Mouse (Mus musculus): ENCODE data around the gene Lamtor3.
"Not testable (repeated sequence)": the region's sequence is repeated elsewhere in the genome, so short reads cannot be mapped to it uniquely, and the experiment has no call there.

Lamtor3 gene

DNA sequence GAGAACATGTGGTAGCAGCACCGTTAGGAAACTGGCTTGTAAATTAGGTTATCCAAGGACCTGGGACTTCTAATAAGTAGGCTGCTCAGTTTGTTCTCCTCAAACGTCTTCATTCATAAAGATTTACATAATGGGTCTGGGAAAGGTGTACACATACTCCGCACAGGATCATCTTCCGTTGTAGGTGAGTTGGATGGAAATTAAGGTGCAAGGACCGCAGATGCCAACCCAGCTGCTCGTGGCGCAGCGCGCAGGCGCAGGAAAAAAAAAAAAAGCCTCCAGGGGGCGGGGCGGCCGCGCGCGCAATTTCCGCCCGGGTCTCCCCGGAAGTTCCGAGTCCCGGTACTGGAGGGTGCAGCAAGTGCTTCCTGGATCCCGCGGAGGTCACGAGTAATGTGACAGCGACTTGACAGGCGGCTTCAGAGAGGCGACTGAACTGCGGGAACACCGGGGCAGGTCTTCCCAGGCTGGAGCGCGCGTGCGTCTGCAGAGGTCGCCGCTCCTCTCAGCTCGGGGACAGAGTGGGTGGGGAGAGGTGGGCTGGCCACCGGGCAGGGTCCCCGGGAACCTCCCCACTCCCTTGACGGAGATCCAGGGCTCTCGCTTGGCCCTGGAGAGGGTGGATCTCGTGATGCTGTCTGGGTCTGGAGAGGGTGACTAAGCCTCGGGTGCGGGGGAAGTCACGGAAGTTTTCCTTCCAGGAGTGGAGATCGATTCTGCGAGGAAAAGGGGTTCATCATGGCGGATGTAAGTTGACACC, at the start of gene Lamtor3:
TSS of gene Lamtor3 (plus strand) at position 335 of the 760 bp plus-strand sequence.
- DNase-seq (ENCODE audit: low read depth) = peak; percentile 95

DNA sequence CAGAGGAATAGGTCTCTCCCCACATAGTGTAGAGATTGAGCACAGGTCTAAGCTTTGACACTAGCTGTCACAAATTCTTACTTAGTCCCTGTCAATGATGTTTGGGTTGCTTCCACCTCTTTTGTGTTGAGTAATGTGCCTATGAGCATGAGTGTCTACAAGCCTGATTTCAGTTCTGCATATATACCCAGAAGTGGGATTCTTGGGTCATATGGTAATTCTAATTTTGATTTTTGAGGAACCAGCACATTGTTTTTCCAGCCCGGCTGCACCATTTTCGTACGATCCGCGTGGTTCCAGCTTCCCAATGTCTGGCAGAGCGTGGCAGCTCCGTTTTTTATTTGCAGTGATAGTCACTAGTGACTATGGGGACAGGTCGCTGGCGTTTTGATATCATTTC, 48.9 kb upstream of the Lamtor3 start:
- no peak for DNase-seq (ENCODE audit: low read depth)

DNA sequence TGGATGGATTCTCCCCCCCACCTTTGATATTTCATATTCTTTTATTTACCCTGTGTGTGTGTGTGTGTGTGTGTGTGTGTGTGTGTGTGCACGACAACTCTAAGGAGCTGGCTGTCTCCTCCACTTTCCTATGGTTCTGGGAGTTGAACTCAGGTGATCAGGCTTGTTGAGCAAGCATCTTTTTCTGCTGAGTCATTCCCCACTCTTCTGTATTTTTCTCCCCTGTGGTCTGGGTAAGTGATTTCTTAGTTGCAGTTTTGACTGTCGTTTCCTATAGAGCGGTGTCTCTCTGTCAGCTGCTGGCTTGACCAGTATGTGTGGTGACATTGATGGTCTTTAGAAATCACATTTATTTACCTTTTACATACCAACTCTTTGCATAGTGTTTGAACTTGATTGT, 39.0 kb upstream of the Lamtor3 start:
- DNase-seq (ENCODE audit: low read depth) = no peak

DNA sequence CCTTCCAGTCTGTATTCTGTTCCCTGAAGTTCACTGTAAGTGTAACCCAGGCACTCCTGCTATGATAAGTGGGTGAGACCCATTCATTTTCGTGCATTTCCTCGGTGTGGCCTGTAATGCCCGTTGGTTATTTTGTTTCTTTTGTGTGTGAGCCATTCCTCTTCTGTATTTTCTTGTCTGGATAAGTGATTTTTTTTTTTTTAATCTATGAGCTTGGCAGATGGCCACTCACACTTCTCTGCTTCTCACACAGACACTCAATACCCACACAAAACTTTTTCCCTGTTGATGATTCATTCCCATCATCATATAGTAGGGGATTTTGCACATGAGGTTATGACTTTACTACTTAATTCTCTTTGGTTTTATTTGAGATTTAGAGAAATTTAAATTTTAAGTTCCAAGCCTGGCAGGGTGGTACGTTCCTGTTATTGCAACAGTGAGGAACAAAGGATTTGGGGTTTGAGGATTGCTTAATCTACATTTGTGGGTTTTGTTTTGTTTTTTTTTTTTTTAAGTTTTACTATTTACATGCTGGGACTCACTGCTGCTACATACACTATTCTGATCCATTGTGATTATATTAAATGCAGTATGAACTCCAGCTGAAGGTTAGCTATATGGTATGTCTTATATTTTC, 38.1 kb upstream of the Lamtor3 start:
- DNase-seq (ENCODE audit: low read depth) = no peak

GRCm38 (mm10) chr3:137881093-137881492, 37.2 kb upstream of the Lamtor3 start:
- no peak for DNase-seq (ENCODE audit: low read depth)

- no peak for DNase-seq (ENCODE audit: low read depth)
These were observed 30.3 kb upstream of the Lamtor3 start for GRCm38 (mm10) chr3:137887961-137888360.

- no peak for DNase-seq (ENCODE audit: low read depth)
These were observed 27.2 kb upstream of the Lamtor3 start for GRCm38 (mm10) chr3:137891089-137891488.

DNA sequence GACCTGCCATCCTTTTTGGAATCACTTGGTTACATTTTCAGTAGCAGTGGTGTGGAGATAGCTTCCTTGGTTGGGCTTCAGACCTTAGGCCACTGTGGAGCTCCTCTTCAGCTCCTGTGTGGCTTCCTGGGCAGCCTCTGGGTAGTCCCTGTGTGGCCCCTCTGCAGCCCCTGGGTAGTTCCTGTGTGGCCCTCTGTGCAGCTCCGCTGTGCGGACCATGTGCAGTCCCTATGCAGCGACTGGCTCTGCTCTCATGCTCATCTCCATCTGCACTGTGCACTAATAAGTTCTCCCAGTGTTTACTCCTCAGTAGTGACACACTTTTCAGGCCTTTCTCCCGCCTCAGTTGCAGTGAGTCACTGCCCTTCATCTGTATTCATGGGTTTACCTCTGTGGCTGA, 26.2 kb upstream of the Lamtor3 start:
- DNase-seq (ENCODE audit: low read depth) = no peak

DNA sequence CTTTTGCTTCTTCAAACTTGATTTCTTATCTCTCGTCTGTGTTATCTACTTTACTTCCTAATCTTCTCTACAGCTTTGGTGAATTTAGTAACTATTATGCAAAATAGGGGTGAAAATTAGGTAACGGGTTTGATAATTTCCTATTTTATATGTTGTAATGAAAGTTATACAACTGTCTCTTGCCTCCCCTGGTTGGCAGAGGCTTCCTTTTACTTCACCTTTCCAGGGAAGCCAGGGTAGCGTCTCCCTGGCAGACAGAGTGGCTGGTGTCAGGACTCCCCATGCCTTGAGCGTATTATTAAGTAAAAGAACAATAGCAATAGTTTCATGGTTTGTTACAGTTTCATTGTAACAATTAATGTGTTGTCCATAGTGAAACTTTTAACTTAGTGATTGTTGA, 24.5 kb upstream of the Lamtor3 start:
- DNase-seq (ENCODE audit: low read depth) = no peak

GRCm38 (mm10) chr3:137895196-137895595, 23.1 kb upstream of the Lamtor3 start:
- peak; percentile 54 for DNase-seq (ENCODE audit: low read depth)

- no peak for DNase-seq (ENCODE audit: low read depth)
These were observed 21.9 kb upstream of the Lamtor3 start for GRCm38 (mm10) chr3:137896386-137896785.

GRCm38 (mm10) chr3:137896867-137897266, 21.4 kb upstream of the Lamtor3 start:
- no peak for DNase-seq (ENCODE audit: low read depth)

DNA sequence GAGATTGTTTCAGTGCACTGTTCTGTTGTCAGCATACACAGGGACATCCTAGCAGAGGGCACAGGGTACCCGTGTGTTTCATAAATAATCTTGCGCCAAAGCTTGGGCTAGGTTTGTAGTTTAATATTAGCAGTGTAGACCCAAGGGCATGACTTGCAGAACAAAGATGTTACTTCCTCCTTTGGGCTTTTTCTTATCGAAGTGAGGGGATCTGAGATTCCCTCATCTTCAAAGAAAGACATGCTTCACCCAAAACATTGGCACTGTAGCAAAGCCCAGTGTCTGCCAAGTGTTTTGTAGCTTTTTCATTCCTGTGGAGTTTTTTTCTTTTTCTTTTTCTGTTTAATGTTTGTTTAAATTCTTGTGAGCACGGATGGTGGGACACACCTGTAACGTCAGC, 20.6 kb upstream of the Lamtor3 start:
- no peak for DNase-seq (ENCODE audit: low read depth)

- no peak for DNase-seq (ENCODE audit: low read depth)
These were observed 18.2 kb upstream of the Lamtor3 start for GRCm38 (mm10) chr3:137900149-137900548.

- DNase-seq (ENCODE audit: low read depth) = no peak
These were observed 5.2 kb upstream of the Lamtor3 start for GRCm38 (mm10) chr3:137913093-137913492.

DNA sequence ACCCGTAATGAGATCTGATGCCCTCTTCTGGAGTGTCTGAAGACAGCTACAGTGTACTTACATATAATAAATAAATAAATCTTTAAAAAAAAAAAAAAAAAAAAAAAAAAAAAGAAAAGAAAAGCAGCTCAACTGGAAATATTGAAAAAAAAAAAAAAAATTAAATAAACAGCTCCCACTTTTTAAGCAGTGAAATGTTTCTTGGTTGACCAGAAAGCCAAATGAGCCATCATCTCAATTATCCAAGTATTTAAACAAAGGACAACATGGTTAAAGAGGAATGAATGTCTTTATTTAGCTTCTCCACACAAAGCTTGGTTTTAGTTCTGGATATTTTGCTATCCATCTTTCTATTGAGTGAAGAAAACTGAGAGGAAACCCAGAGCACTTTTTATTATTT, 3.7 kb upstream of the Lamtor3 start:
- DNase-seq (ENCODE audit: low read depth) = not testable (repeated sequence)

GRCm38 (mm10) chr3:137917694-137918171, 573 bp upstream of the Lamtor3 start:
- DNase-seq (ENCODE audit: low read depth) = no peak

- DNase-seq (ENCODE audit: low read depth) = peak; percentile 36
These were observed 616 bp downstream of the Lamtor3 start for GRCm38 (mm10) chr3:137918932-137919311.

DNA sequence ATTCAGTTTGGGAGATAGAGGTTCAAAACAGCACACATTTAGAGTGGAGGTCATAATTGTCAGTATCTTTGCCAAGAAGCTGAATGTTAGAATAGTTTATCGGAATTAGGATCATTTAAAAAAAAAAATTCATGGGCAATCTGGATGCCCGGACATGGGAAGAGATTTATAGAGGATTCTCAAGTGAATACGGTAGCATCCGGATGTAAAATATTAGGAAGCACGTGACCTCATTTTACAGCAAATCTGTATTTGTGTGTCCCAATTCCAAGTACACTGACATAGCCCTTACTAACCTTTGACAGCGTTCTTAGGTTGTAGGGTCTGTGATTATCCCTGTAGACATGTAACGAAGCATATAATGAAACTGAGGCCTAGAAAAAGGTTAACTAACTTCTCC, 1.1 kb downstream of the Lamtor3 start:
- no peak for DNase-seq (ENCODE audit: low read depth)

GRCm38 (mm10) chr3:137920594-137920993, 2.3 kb downstream of the Lamtor3 start:
- DNase-seq (ENCODE audit: low read depth) = no peak

- no peak for DNase-seq (ENCODE audit: low read depth)
These were observed 8.7 kb downstream of the Lamtor3 start for GRCm38 (mm10) chr3:137927010-137927409.

GRCm38 (mm10) chr3:137929940-137930339, 11.6 kb downstream of the Lamtor3 start:
- DNase-seq (ENCODE audit: low read depth) = no peak

DNA sequence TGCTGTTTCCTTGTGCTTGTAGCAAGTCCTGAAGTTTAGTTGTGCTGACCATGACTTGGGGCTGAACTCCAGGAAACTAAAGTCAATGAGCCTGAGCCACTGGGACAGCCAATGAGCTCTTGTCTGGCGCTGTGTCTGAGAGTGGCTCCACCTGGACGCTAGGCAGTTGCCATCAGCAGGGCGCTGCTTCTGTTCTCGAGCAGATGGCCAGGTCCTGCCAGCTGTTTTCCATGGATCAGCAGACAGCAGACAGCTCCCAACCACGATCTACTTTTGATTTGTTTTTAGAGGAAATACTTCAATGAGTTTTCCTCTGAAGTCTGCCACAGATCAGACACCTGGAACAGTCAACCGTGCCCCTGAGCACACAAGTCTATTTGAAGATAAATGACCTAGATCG, 14.4 kb downstream of the Lamtor3 start:
- DNase-seq (ENCODE audit: low read depth) = no peak

GRCm38 (mm10) chr3:137933986-137934385, 15.7 kb downstream of the Lamtor3 start:
- no peak for DNase-seq (ENCODE audit: low read depth)
